Mouse (Mus musculus) stomach, postnatal 0 days (tissue): ENCODE data around the gene Ust. TPM values are rescaled to one million over a fixed set of nuclear protein-coding genes. Genes with fewer than 3 reads are reported as not detected.

Experiments
- ATAC-seq: fragments of 200-750 bp; cut with Nextera tagmentation; 2 replicates; pipeline ENCODE4 v1.8.0; 2017; ENCODE audit not compliant: low FRiP score, low TSS enrichment
- DNase-seq: peaks from one replicate; pipeline ENCODE4 v3.0.0-alpha.2; 2016; ENCODE audit warnings: low spot score
- H3K27ac ChIP-seq: fragments of 300-500 bp; sonication (generic); replicated peaks from 2 replicates; pipeline ENCODE4 v1.5.1; 2014; ENCODE audit warnings: mild to moderate bottlenecking, control low read depth
- H3K27me3 ChIP-seq: fragments of 300-500 bp; sonication (generic); 2 replicates; pipeline ENCODE4 v1.6.1; 2014; ENCODE audit warnings: low read length; ENCODE audit not compliant: control insufficient read depth, insufficient read depth
- H3K36me3 ChIP-seq: fragments of 300-500 bp; sonication (generic); 2 replicates; pipeline ENCODE4 v1.6.1; 2014; ENCODE audit warnings: low read length, mixed read lengths; ENCODE audit not compliant: control insufficient read depth, insufficient read depth
- H3K4me1 ChIP-seq: fragments of 300-500 bp; sonication (generic); replicated peaks from 2 replicates; pipeline ENCODE4 v1.6.1; 2014; ENCODE audit warnings: antibody characterized with exemption; ENCODE audit not compliant: control insufficient read depth, insufficient read depth
- H3K4me2 ChIP-seq: fragments of 300-500 bp; sonication (generic); replicated peaks from 2 replicates; pipeline ENCODE4 v1.6.1; 2014; ENCODE audit warnings: low read depth, mild to moderate bottlenecking, control low read depth, moderate library complexity
- H3K4me3 ChIP-seq: fragments of 300-500 bp; sonication (generic); 2 replicates; pipeline ENCODE4 v1.5.1; 2014; ENCODE audit warnings: low read depth, low read length, control low read depth
- H3K9ac ChIP-seq: fragments of 300-500 bp; sonication (generic); 2 replicates; pipeline ENCODE4 v1.6.1; 2014; ENCODE audit warnings: mild to moderate bottlenecking, low read length, control low read depth, mixed read lengths
- H3K9me3 ChIP-seq: fragments of 300-500 bp; sonication (generic); 2 replicates; pipeline ENCODE4 v1.6.1; 2016; ENCODE audit warnings: low read length; ENCODE audit not compliant: control insufficient read depth
- CTCF ChIP-seq: IDR thresholded peaks from 2 replicates; pipeline ENCODE4 v1.5.1; 2016; ENCODE audit warnings: antibody characterized with exemption, low read depth, mild to moderate bottlenecking, moderate library complexity
- EP300 ChIP-seq: optimal IDR thresholded peaks from 2 replicates; pipeline ENCODE3; 2016; ENCODE audit warnings: antibody characterized with exemption
- WGBS: fragments of 180-500 bp; shearing (Covaris S2); extraction: QIAGEN DNeasy Blood & Tissue Kit; methylation state at CpG from one replicate; pipeline ENCODE4 v1.1.7; 2014; 5-methylcytosine and 5-hydroxymethylcytosine counted together
- polyA plus RNA-seq: library from polyadenylated mRNA; unstranded; fragments of >200 nt; fragmentation: Nextera tagmentation; extraction: Ambion mirVana; gene quantifications from 2 replicates; pipeline ENCODE4 v1.2.1, GENCODE M21; 2015

Ust gene
- polyA plus RNA-seq, 1 experiment from 2014 or later, result 2.4 TPM

GRCm38 (mm10) chr10:8250005-8250404 lies 268.6 kb downstream of the Ust start:
- H3K9me3 ChIP-seq, result no peaks in the 10 kb centered on the region
- H3K27me3 ChIP-seq, result no peaks in the 10 kb centered on the region
- no peak overlapping the region for H3K4me3 ChIP-seq
- H3K27ac ChIP-seq, result no peak overlapping the region
- DNase-seq, result no peak
- H3K36me3 ChIP-seq, result no peaks in the 10 kb centered on the region; the same call in 1 of the 2 replicates
- 91% methylated on average over 3 of the region's 3 CpGs for WGBS
- H3K4me2 ChIP-seq, result no peak overlapping the region
- ATAC-seq, result no peak
- no peak overlapping the region for H3K9ac ChIP-seq
- TF ChIP-seq CTCF, result no peak
- no peak for TF ChIP-seq EP300
- no peaks in the 10 kb centered on the region for H3K4me1 ChIP-seq

DNA sequence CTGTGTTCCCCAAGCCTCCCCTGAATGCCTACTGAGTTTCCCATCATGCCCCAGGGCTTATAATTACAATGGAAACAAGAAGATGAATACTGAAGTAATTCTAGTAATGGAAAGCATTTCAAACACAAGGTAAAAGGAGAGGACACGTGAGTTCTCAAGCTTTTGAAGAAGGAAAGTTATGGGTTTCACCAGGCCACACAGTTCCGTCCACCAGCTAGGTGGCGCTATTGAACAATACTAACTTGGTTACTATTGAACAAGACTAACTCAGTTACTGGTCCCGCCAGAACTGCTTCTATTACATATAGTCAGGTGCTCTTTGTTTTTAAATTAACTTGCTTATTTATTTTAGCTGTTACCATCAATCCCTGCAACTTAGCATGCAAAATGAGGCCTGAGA lies 276.3 kb downstream of the Ust start:
- WGBS, result 17% methylated on average over 4 of the region's 4 CpGs
- H3K9me3 ChIP-seq, result no peaks in the 10 kb centered on the region
- H3K4me3 ChIP-seq, result no peak overlapping the region
- H3K9ac ChIP-seq, result no peak overlapping the region
- no peak overlapping the region for H3K4me2 ChIP-seq
- TF ChIP-seq EP300 (no peak), CTCF (peak; percentile 80)
- H3K4me1 ChIP-seq, result no peaks in the 10 kb centered on the region
- DNase-seq (peak; percentile 53), ATAC-seq (no peak)
- no peaks in the 10 kb centered on the region; the same call in 1 of the 2 replicates for H3K36me3 ChIP-seq
- H3K27me3 ChIP-seq, result no peaks in the 10 kb centered on the region
- no peak overlapping the region for H3K27ac ChIP-seq

DNA sequence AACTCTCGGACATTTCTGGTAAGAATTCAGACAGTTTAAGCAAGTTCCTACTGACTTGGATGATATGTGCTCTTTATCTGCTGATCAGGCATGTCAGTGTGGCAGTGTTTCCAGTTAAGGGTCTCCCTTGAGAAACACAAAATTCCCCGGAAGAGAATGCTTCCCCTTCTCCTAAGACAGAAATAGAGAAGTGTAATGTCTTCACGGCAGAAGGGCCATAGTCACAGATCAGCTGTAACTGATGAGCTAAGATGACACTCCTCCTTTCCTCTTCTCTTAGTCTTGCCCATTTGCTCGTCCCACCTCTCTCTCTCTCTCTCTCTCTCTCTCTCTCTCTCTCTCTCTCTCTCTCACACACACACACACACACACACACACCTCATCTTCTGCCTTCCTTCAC lies 277.9 kb downstream of the Ust start:
- no peaks in the 10 kb centered on the region; the same call in 1 of the 2 replicates for H3K36me3 ChIP-seq
- no peak overlapping the region for H3K4me2 ChIP-seq
- no peak overlapping the region for H3K4me3 ChIP-seq
- ATAC-seq, result no peak
- DNase-seq, result no peak
- no peaks in the 10 kb centered on the region for H3K4me1 ChIP-seq
- WGBS, result 51% methylated on average over 4 of the region's 4 CpGs
- H3K27me3 ChIP-seq, result no peaks in the 10 kb centered on the region
- H3K27ac ChIP-seq, result no peak overlapping the region
- no peak for TF ChIP-seq EP300
- no peak for TF ChIP-seq CTCF
- H3K9me3 ChIP-seq, result no peaks in the 10 kb centered on the region
- no peak overlapping the region for H3K9ac ChIP-seq

DNA sequence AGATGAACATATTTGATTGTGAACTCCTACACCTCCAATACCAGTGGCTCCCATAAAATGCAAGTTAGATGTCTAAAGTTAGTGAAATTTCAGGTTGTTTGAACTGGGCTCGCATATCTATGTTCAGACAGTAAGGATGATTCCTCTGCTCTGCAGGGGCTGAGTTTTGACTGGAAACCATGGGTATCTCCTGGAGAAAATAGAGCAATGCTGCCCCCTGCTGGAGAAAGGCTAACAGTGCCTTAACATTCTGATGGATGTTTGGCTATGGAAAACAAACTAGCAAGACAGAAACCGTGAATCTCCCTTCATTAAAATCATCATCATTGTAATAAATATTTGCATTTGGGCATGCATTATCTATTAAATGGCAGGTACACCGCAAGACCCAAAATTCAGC lies 278.4 kb downstream of the Ust start:
- peak; percentile 95 for TF ChIP-seq CTCF
- no peak for TF ChIP-seq EP300
- 7% methylated on average over 3 of the region's 3 CpGs for WGBS
- Histone ChIP-seq H3K27me3 (no peaks in the 10 kb centered on the region), H3K4me1 (no peaks in the 10 kb centered on the region), H3K4me3 (no peak overlapping the region), H3K36me3 (no peaks in the 10 kb centered on the region), H3K9me3 (no peaks in the 10 kb centered on the region), H3K9ac (no peak overlapping the region), H3K4me2 (no peak overlapping the region), H3K27ac (no peak overlapping the region)
- DNase-seq (peak; percentile 71), ATAC-seq (no peak)

DNA sequence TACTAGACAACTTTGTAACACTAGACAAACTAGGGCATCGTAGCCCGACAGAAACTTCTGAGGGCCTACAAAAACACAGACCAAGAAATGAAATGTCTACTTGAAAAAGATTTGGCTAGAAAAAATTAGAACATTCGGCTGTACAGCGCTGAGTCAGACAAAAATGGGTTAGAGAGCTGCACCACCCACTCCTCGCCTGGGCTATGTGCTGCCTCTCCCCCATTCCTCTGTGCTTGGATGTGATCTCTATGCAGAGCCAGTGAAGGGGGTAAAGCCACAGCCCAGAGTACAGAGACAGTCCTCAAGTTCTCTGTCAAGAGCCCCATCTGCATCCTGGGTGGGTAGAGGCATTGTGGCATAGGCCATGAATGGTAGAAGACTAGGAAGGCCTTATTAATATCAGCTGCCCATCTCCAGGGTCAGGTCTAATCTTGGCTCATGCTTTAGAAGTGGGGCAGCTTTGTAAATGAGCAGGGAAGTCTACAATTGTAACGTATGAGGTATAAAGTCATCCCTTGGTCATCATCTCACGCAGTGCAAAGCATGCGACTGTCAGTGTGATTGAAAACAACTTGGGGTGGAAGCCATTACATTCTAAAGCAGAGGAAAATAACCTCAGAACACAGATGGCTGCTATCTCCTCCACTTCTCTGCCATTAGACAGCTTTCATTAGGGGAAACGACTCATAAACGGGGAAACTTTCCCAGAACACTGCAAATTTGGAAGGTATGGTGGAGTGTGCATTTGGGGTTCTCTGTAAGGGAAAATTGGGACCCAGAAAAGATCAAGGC lies 281.6 kb downstream of the Ust start:
- DNase-seq, result no peak
- ATAC-seq, result no peak
- no peak for TF ChIP-seq CTCF
- TF ChIP-seq EP300, result no peak
- Histone ChIP-seq H3K9me3 (no peaks in the 10 kb centered on the region), H3K4me3 (no peak overlapping the region), H3K27me3 (no peaks in the 10 kb centered on the region), H3K27ac (no peak overlapping the region), H3K4me2 (no peak overlapping the region), H3K9ac (no peak overlapping the region), H3K4me1 (no peaks in the 10 kb centered on the region), H3K36me3 (no peaks in the 10 kb centered on the region)
- 76% methylated on average over 10 of the region's 10 CpGs for WGBS

DNA sequence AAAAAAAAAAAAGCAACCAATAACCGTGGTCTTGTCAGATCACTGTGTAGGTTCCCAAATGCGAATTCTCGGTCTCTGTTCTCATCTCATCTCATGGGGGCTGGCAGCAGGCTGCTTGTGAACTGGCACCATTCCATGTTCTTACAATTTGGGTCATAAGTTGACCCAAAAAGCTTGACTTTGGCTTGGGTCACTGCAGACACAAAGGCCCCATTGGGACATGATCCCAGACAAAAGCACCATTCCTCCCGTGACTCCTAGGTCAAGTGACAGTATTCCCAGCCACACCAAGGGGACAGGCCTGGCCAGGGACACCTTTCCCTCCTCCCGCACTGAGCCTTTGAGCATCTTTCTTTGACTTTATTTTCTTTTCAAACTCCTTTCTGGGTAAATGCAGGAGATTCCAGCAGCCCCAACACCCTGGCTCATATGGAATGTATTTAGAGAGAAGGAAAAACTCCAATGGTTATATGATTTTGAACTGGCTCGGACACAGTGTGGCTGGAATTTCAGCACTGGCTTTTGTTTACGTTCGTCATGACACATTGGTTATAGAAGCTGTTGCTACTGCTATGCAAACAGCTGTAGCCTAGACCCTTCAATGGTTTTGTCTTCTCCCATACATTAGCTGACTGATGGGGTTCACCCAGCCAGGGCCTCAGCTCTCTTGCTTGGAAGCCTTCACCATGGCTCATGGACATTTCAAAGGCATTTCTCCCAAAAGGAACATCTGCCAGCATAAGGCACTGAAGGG lies 285.3 kb downstream of the Ust start:
- no peak for ATAC-seq

More for the DNA sequence above, 285.3 kb downstream of the Ust start:
- no peaks in the 10 kb centered on the region for H3K36me3 ChIP-seq
- no peak overlapping the region for H3K4me3 ChIP-seq
- no peak for DNase-seq
- no peak overlapping the region for H3K4me2 ChIP-seq
- H3K9ac ChIP-seq, result no peak overlapping the region
- WGBS, result 63% methylated on average over 8 of the region's 8 CpGs
- no peak overlapping the region for H3K27ac ChIP-seq
- no peaks in the 10 kb centered on the region for H3K4me1 ChIP-seq
- no peak for TF ChIP-seq EP300
- no peak for TF ChIP-seq CTCF
- no peaks in the 10 kb centered on the region for H3K27me3 ChIP-seq
- no peaks in the 10 kb centered on the region for H3K9me3 ChIP-seq
